ENCODE assay signal across 19 mouse cellular contexts in genomic region chr5:89141761-89142160, GRCm38 (mm10).
DNase-seq lines count a peak whose midpoint lies in the region; ATAC-seq lines count a peak whose summit lies in the region.
"Had no signal": no experiment of that assay in that cellular context is flagged by ENCODE, and none has a peak within 500 bp of the region (broad histone marks: within the 10 kb centered on the region; RNA-seq: fewer than 3 reads in every experiment).

No protein-coding gene starts in this region.

- ATAC-seq in frontal cortex, adult (ENCODE audit: low TSS enrichment): peak; percentile 90
- ATAC-seq: forebrain, embryonic 15.5 days; Patski had no signal

- intact Hi-C loops in left cerebral cortex, postnatal 25 days (cut with DNase I): loop anchor here (2.0 to 5.0 kb wide), 3 partner anchors 129 to 213 kb away; no protein-coding TSS in a partner anchor

- DNase-seq in frontal cortex, postnatal 14 days (ENCODE audit: low spot score in 2 of 2): no peak
- DNase-seq in left cerebral cortex, adult 11 months (ENCODE audit: low spot score): peak; percentile 43
- DNase-seq in left cerebral cortex, adult 18-20 months (ENCODE audit: low spot score in 2 of 2): no peak
- peak; percentile 18 to 81 for DNase-seq in left cerebral cortex, postnatal 25 days (ENCODE audit: low spot score in 2 of 2)
- no peak for DNase-seq in left cerebral cortex, adult 8-10 months (ENCODE audit: low spot score in 2 of 2)
- no peak for DNase-seq in ovary, postnatal 10 days (ENCODE audit: low spot score)
- DNase-seq: adrenal gland, postnatal 10 days; adrenal gland, postnatal 36 days; B cell, adult 2 months; cerebellum, adult 11 months; cerebellum, adult 2 months; cerebellum, adult 9-11 months; cerebellum, postnatal 25 days; gastrocnemius, adult 2 months; gastrocnemius, postnatal 14 days; heart, adult 11 months had no signal

Comparison
In these comparisons a context has a peak if more than half of its experiments do, and no peak if none do; other contexts are left out.
1. DNase-seq: peak in left cerebral cortex, adult 11 months (single experiment) and left cerebral cortex, postnatal 25 days (2 of 2); none in frontal cortex, postnatal 14 days (0 of 2), left cerebral cortex, adult 18-20 months (0 of 2), left cerebral cortex, adult 8-10 months (0 of 2) and ovary, postnatal 10 days (single experiment).